Mouse (Mus musculus) left cerebral cortex, postnatal 36 days (tissue): ENCODE data around the gene Plcd4. TPM values are rescaled to one million over a fixed set of nuclear protein-coding genes. Genes with fewer than 3 reads are reported as not detected.
"Not testable (repeated sequence)": the region's sequence is repeated elsewhere in the genome, so short reads cannot be mapped to it uniquely, and the experiment has no call there.

Source experiments
- DNase-seq, 2 experiments: peaks; one replicate each; pipeline ENCODE4 v3.0.0; 2021 to 2022; ENCODE audit warnings: low spot score in 2 of 2, mixed read lengths in 1 of 2
- intact Hi-C: fragments of 180-260 bp; cut with DNase I; formaldehyde crosslinking; loops from one replicate; pipeline ENCODE4 v1.15.1; 2025
- total RNA-seq, 2 experiments: library from RNA; stranded (reverse); gene quantifications; 2 replicates each; pipeline ENCODE4 v1.2.3; 2021

The Plcd4 gene
- 10 to 100 TPM; 12.0 to 17.3 TPM for total RNA-seq

- intact Hi-C loops = no loop called here
- DNase-seq = peak; percentile 17 to 19
Measured at GRCm38 (mm10) chr1:74542451-74542961, at the start of gene Plcd4. TSS of gene Plcd4 (plus strand) at chr1:74542888.

- intact Hi-C loops = no loop called here
Measured at GRCm38 (mm10) chr1:74501106-74501505, 41.6 kb upstream of the Plcd4 start.

GRCm38 (mm10) chr1:74505393-74505720, 37.3 kb upstream of the Plcd4 start:
- no peak for DNase-seq
- intact Hi-C loops = loop anchor here (5.0 kb wide), 1 partner anchor 82 kb away; the partner anchor contains the start of genes Bcs1l and Zfp142

More at GRCm38 (mm10) chr1:74501106-74501505, 41.6 kb upstream of the Plcd4 start:
- DNase-seq = no peak

DNA sequence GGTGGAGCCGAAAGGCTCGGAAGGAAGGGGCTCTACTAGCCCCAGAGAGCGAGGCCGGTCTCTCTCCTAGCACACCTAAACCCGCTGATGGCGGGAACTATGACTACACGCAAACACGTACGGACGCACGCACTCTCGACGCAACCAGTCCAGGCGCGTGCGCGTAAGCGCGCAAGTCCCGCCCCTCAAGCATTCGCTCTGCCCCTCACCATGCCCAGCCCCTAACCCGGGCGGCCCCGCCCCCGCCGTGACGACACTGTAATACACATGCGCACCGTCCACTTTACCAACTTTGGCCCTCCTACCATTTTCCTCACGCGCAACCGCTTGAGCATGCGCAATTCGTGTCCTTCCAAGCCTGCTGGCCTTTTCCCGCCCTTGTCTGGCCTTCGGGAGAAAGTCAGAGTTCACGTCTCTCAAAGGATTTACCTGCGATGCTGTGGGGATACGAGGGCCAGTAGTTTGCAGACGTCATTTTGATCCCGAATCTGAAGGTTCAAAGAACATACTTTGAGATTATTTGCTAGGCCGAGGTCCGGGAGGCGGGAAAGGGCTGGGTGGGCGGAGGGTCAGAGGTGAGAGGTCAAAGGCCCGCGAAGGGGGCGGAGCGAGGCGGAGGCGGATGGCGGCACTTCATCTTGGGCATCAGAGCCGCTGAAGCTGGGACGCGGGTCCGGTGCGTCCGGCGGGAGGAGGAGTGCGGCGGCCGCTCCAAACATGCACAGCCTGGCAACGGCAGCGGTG, 36.8 kb upstream of the Plcd4 start, which contains the start of gene Cnot9:
Gene Cnot9, plus strand, starts transcription at position 338 of the 744 bp plus-strand sequence.
- intact Hi-C loops = loop anchor here (5.0 kb wide), 1 partner anchor 81 kb away; the partner anchor contains the start of genes Bcs1l and Zfp142
- peak; percentile 100 for DNase-seq

DNA sequence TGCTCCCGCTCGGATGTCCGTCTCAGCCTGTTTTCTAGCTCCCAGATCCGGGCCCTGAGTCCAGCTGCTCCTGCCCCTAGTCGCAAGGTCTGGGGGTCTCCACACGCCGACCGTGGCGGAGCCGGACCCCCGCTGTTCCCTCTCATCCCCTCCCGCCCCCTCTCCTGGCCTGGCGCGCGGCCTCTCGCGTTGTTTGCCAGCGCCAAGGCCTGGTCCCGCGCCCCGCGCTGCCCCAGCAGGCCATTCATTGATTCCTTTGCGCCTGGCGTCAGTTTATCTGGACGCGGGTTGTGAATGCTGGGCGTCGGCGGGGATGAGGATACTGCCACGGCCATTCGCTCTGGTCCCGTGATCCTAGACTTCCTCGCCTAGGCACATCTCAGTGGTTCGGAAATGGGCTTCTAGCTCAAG, 36.2 kb upstream of the Plcd4 start:
- DNase-seq = peak in 1 of 2 experiments; percentile 68
- intact Hi-C loops = loop anchor here (5.0 kb wide), 1 partner anchor 81 kb away; the partner anchor contains the start of genes Bcs1l and Zfp142

GRCm38 (mm10) chr1:74507780-74508179, 34.9 kb upstream of the Plcd4 start:
- no peak for DNase-seq
- intact Hi-C loops = loop anchor here (5.0 kb wide), 1 partner anchor 80 kb away; the partner anchor contains the start of genes Bcs1l and Zfp142

DNA sequence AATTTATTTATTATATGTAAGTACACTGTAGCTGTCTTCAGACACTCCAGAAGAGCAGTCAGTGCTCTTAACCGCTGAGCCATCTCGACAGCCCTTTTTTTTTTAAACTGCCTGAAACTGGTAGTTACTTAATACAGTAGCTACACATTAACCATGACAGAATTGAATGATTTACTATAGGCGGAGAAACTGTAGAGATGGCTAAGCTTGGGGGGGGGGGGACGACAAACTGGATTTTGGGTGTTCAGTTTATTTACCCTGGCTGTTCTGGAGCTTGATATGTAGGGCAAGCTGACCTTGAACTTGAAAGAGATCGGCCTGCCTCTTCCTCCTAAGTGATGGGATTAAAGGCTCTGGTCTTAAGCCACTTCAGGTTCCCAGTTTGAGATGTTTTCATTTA, 31.4 kb upstream of the Plcd4 start:
- intact Hi-C loops = no loop called here
- no peak for DNase-seq

DNA sequence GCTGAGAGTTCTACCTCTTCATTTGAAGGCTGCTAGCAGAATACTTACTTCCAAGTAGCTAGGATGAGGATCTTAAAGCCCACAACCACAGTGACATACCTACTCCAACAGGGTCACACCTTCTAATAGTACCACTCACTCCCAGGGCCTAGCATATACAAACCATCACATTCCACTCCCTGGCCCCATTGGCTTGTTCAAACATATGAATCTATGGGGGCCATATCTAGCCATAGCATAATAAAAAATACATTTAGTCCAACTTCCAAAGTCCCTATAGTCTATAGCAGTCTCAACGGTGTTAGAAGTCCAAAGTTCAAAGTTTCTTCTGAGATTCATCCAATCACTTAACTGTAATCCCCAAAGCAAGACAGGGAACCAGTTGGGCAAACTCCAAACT, 29.7 kb upstream of the Plcd4 start:
- intact Hi-C loops, DNase-seq: not testable (repeated sequence)

DNA sequence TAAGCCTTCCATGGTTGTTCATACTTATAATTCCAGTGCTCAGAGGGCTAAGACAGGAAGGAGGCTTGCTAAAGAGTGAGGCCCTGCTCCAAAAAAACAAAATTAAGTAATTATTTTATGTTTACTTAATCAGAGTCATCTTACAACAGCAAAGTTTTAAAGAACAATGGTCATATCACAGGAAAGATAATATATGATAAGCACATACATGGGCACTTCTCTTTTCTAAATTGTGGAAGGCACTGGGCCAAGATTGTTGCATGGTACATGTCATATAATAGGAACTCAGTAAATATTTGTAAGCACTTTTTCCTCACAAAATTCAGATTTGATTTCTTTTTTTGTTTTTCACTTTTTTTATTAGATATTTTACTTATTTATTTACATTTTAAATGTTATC, 22.8 kb upstream of the Plcd4 start:
- DNase-seq = no peak
- intact Hi-C loops = no loop called here

- intact Hi-C loops = no loop called here
- DNase-seq = no peak
Measured at GRCm38 (mm10) chr1:74524746-74525145, 17.9 kb upstream of the Plcd4 start.

GRCm38 (mm10) chr1:74528589-74528988, 14.1 kb upstream of the Plcd4 start:
- DNase-seq = no peak
- intact Hi-C loops = no loop called here

- intact Hi-C loops = no loop called here
- no peak for DNase-seq
Measured at GRCm38 (mm10) chr1:74538650-74539049, 4.0 kb upstream of the Plcd4 start.

GRCm38 (mm10) chr1:74544184-74544583, 1.5 kb downstream of the Plcd4 start, which contains the start of gene Usp37:
TSS of gene Usp37 (minus strand) at chr1:74544284.
- DNase-seq = no peak

DNA sequence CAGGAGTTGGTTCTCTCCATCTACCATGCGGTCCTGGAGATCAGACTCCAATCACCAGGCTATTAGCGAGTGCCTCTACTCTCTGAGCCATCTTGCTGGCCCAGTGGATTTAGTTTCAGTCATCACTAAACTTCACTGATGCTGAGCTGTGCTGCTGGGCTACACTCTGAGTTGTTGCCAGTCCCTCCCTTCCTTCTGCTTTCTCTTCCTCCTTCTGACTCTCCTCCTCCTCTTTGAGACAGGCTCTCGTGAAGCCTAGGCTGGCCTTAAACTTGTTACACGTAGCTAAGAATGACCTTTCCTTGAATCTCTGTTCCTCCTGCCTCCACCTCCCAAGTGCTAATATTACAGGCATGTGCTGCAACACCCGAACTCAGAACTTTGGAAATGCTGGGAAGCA, 16.4 kb downstream of the Plcd4 start:
- intact Hi-C loops = no loop called here
- no peak for DNase-seq

More at GRCm38 (mm10) chr1:74544184-74544583, 1.5 kb downstream of the Plcd4 start, which contains the start of gene Usp37:
- intact Hi-C loops = no loop called here

DNA sequence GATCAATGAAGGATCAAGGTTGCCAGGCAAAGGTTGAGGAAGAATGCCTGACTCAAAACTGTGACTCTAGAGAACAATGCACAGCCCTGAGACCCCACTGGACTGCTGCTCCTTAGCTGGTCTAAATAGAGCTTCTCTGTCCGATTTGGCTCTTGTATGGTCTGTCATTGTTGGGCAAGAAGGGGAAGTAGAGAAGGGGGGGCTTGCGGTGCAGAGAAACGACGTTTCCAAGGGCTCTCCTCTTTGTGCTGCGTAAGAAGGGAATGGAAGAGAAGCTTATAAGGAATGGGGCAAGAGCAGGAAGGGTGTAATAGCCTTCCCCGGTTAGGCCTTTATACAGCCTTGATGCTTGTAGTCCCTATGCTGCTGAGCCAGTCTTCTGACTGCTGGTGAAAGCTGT, 23.1 kb downstream of the Plcd4 start:
- intact Hi-C loops = no loop called here
- no peak for DNase-seq

GRCm38 (mm10) chr1:74569739-74570719, 27.3 kb downstream of the Plcd4 start:
- intact Hi-C loops = no loop called here
- no peak for DNase-seq

DNA sequence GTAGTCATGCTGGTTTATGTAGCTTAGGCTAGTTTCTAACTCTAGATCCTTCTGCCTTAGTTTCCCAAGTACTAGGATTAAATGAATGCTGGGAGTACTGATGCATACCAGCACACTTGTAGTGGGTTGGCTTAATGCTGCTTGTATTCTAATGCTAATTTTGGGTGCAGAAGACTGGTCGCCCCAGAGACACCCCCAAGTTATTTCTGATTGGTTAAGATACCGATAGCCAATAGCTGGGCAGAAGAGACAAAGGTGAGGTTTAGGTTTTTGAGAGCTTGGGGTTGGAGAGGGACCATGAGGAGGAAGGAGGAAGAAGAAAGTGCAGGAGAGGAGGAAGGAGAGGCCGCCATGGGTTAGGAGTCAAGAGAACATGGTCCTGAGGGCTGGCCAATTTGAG, 39.9 kb downstream of the Plcd4 start:
- intact Hi-C loops = loop anchor here (10.0 kb wide), 2 partner anchors 82 to 298 kb away; partner anchors contain the start of genes Aamp, Pnkd and Ttll4

GRCm38 (mm10) chr1:74584616-74585398, 42.1 kb downstream of the Plcd4 start:
- intact Hi-C loops = loop anchor here (5.0 to 10.0 kb wide), 3 partner anchors 78 to 300 kb away; partner anchors contain the start of genes Aamp, Cnot9, Pnkd and Ttll4

More for the DNA sequence above, 39.9 kb downstream of the Plcd4 start:
- no peak for DNase-seq

More at GRCm38 (mm10) chr1:74584616-74585398, 42.1 kb downstream of the Plcd4 start:
- no peak for DNase-seq
